Mouse (Mus musculus): Measurements from ENCODE around the gene Gm21773.
"Not testable (repeated sequence)": the region's sequence is repeated elsewhere in the genome, so short reads cannot be mapped to it uniquely, and the experiment has no call there.

Gene Gm21773

GRCm38 (mm10) chrY:25309260-25309659 is at the start of gene Gm21773:
Gm21773 (minus strand) TSS chrY:25309360.
- DNase-seq (ENCODE audit: low spot score), result not testable (repeated sequence)

Data from ovary, postnatal 14 days (tissue).